Mouse (Mus musculus): ENCODE results near the gene Gramd1c.

The Gramd1c gene

GRCm38 (mm10) chr16:44063025-44063894, at the start of gene Gramd1c:
Gene Gramd1c (minus strand): TSS chr16:44063345.
- peak; percentile 13 to 35 for DNase-seq

GRCm38 (mm10) chr16:44109002-44109401, 45.9 kb upstream of the Gramd1c start:
- DNase-seq, result no peak

- no peak for DNase-seq
Observed at GRCm38 (mm10) chr16:44105211-44105610, 42.1 kb upstream of the Gramd1c start.

- DNase-seq, result no peak
Observed at GRCm38 (mm10) chr16:44103806-44104766, 40.9 kb upstream of the Gramd1c start.

GRCm38 (mm10) chr16:44102925-44103324, 39.8 kb upstream of the Gramd1c start:
- DNase-seq, result no peak

- DNase-seq, result no peak
Observed at GRCm38 (mm10) chr16:44101181-44101710, 38.1 kb upstream of the Gramd1c start.

GRCm38 (mm10) chr16:44099377-44099776, 36.2 kb upstream of the Gramd1c start:
- DNase-seq, result no peak

- no peak for DNase-seq
Observed at GRCm38 (mm10) chr16:44087650-44088049, 24.5 kb upstream of the Gramd1c start.

- DNase-seq, result no peak
Observed at GRCm38 (mm10) chr16:44061341-44061740, 1.8 kb downstream of the Gramd1c start.

- no peak for DNase-seq
Observed at GRCm38 (mm10) chr16:44060604-44061286, 2.4 kb downstream of the Gramd1c start.

- DNase-seq, result peak in 1 of 2 experiments; percentile 58
Observed at GRCm38 (mm10) chr16:44058745-44059144, 4.4 kb downstream of the Gramd1c start.

GRCm38 (mm10) chr16:44055766-44056165, 7.4 kb downstream of the Gramd1c start:
- no peak for DNase-seq

GRCm38 (mm10) chr16:44053265-44053664, 9.9 kb downstream of the Gramd1c start:
- DNase-seq, result no peak

- DNase-seq, result no peak
Observed at GRCm38 (mm10) chr16:44052390-44052789, 10.8 kb downstream of the Gramd1c start.

GRCm38 (mm10) chr16:44050139-44050538, 13.0 kb downstream of the Gramd1c start:
- DNase-seq, result no peak

GRCm38 (mm10) chr16:44039112-44039511, 24.0 kb downstream of the Gramd1c start:
- no peak for DNase-seq

GRCm38 (mm10) chr16:44035221-44035620, 27.9 kb downstream of the Gramd1c start:
- no peak for DNase-seq

- no peak for DNase-seq
Observed at GRCm38 (mm10) chr16:44033365-44033764, 29.8 kb downstream of the Gramd1c start.

GRCm38 (mm10) chr16:44029273-44029672, 33.9 kb downstream of the Gramd1c start:
- no peak for DNase-seq

GRCm38 (mm10) chr16:44026822-44027221, 36.3 kb downstream of the Gramd1c start:
- DNase-seq, result no peak

GRCm38 (mm10) chr16:44026210-44026609, 36.9 kb downstream of the Gramd1c start:
- DNase-seq, result peak in 1 of 2 experiments; percentile 9

- no peak for DNase-seq
Observed at GRCm38 (mm10) chr16:44018986-44019548, 44.1 kb downstream of the Gramd1c start.
